Mouse (Mus musculus) embryo, embryonic 11.5 days (tissue): ENCODE results near the gene Tnfrsf22.
"Not testable (repeated sequence)": the region's sequence is repeated elsewhere in the genome, so short reads cannot be mapped to it uniquely, and the experiment has no call there.

ENCODE experiments used
- DNase-seq: peaks from one replicate; pipeline ENCODE4 v3.0.0-alpha.2; 2012; ENCODE audit warnings: low read depth, low spot score

Tnfrsf22 gene

DNA sequence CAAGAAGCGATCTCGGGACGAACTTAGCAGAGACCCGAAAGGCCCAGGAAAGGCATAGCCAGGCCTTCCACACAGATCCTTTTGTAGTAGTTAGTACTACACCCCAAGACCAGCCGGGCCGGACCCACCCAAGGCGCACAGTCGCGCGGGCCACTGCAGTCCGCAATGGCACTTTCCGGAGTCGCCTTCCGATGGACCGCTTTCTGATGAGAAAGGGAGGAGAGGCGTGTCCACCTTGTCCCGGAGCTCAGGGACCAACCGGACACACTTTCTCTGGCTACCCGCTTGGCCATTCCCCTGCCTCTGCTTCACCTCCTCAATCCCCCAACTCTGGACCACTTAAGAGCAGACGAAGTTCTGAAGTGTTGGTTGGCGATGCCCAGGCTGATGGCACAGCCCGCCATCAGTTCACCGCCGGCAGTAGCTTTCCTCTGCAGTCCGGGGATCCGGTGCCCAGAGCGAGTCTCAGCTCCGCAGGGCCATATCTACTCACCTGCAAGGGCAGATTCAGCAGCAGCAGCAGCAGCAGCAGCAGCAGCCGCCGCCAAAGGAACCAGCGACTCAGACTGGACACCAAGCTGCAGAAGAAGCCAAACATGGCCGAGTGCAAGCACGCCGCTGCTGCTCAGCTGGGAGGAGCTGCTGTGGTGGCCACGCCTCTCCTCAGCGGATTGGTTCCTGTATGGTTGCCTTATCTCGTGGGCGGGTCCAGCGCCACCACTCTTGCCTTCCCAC, at the start of gene Tnfrsf22:
Tnfrsf22 (minus strand) TSS at position 628 of the 735 bp plus-strand sequence.
- peak; percentile 54 for DNase-seq

- DNase-seq, result no peak
Measured at GRCm38 (mm10) chr7:143696140-143696539, 46.7 kb upstream of the Tnfrsf22 start.

DNA sequence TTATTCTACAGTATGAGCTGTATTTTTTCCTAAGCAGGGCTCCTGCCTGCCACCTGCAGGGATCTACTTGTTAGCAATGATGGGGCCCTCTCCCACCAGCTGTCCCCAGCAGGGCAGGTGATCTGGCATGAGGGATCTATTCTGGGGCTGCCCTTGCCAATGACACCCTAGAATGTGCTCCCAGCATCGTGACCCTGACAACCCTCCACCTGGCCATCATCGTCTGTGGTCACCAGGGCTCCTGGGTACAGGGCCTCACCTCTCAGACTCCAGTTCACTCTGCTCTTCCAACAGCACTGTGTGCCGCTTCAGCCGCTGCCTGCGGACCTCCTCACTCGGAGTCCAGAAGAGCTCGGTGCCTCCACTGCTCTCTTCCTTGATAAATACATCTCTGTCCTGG, 45.1 kb upstream of the Tnfrsf22 start:
- no peak for DNase-seq

- DNase-seq, result no peak
Measured at GRCm38 (mm10) chr7:143692746-143693510, 43.5 kb upstream of the Tnfrsf22 start.

DNA sequence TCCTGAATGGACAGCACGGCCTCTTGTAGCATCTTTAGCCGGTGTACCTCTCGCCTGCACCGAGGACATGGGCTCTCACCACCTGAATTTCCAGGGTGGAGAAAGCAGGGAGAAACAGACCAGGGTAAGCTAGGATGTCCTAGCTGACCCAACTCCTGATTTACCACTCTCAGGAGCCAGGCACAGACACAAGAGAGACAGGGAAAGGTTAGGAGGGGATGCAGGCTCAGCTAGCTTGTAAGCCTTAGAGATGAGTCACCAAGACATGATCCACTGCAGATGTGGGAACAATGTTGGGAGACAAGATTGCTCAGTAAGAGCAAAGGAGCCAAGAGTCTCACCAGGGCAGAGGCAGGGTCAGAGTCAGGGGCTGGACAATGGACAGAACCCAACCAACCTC, 42.4 kb upstream of the Tnfrsf22 start:
- DNase-seq, result no peak

GRCm38 (mm10) chr7:143691181-143691580, 41.7 kb upstream of the Tnfrsf22 start:
- no peak for DNase-seq

- DNase-seq, result no peak
Measured at GRCm38 (mm10) chr7:143689946-143690345, 40.5 kb upstream of the Tnfrsf22 start.

DNA sequence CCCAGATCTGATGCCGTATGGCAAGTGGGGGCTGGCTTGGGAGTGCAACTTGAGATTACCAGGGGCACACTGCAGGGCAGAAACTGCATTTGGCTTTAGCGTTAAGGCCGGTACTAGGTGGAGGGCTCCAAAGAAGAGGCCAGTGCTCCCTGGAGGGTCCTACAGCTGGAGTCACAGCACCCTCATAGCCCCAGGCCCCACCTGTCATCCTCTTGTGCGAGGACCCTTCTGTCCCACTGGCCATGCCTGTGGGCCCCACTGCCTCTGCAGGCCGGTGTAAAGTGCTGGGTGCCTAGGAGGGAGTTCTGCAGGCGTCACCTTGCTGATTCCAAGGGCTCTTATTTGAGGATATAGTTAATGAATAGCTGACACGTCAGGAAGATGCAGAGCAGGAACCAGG, 40.0 kb upstream of the Tnfrsf22 start:
- no peak for DNase-seq

- not testable (repeated sequence) for DNase-seq
Measured at GRCm38 (mm10) chr7:143686676-143687075, 37.2 kb upstream of the Tnfrsf22 start.

DNA sequence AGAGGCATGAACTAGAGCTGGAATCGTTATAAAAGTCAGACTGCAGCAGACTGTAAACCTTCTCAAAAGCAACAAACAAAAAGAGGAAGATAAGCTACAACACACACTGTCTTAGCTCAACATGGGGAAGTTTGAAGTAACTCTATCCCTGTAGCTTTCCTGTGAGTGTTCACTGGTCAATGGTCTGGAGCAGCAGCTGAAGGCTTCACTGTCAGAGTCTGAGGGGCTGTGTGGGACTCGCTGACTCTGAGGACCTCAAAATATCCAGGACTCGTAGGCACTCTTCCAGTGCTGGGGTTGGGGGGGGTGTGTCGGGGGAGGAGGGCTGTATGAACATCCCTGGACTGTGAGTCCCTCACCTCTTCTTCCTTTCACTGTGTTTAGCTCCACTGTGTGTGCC, 36.7 kb upstream of the Tnfrsf22 start:
- DNase-seq, result not testable (repeated sequence)

- peak; percentile 53 for DNase-seq
Measured at GRCm38 (mm10) chr7:143685359-143686067, 36.1 kb upstream of the Tnfrsf22 start, which contains the start of gene Tnfrsf23. Tnfrsf23 (minus strand) TSS chr7:143685872.

DNA sequence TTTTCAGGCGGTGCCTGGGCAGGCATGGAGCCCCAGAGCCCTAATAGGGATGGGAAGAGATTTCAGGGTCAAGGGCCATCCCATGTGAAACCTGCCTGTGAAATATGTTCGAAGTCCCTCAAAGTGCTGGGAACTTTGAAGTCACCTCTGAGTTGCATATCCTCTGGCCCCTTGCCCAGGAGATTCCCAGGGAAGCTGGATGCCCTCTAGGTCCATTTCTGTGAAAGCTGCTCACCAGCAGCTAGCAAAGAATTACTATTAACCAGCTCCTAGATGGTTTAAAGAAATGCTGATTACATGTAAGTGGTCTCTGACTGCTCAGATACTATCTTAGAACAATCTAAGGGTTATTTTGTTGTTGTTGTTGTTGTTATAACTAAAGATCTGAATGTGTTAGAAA, 35.1 kb upstream of the Tnfrsf22 start:
- not testable (repeated sequence) for DNase-seq

- DNase-seq, result no peak
Measured at GRCm38 (mm10) chr7:143681566-143681965, 32.1 kb upstream of the Tnfrsf22 start.

DNA sequence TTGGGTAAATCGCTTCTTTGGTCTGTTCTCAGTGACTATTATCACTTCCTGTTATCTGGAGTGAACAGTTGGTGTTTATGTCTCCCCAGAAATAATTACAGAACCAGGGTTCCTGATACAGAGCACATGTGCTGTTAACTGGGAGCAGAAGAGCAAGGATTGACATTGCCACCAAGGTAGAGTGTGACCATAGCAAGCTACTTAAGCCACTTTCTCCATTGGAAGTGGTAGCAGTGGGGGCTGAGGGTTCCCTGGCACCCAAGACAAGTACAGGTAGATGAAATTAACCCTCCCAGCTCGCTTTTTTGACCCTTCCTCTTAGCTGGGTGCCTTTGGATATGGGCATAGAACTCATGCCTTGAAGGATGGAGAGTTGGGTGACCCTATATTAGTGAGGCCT, 31.4 kb upstream of the Tnfrsf22 start:
- DNase-seq, result not testable (repeated sequence)

- DNase-seq, result not testable (repeated sequence)
Measured at GRCm38 (mm10) chr7:143679650-143680049, 30.2 kb upstream of the Tnfrsf22 start.

- DNase-seq, result no peak
Measured at GRCm38 (mm10) chr7:143666427-143667311, 17.2 kb upstream of the Tnfrsf22 start.

- DNase-seq, result no peak
Measured at GRCm38 (mm10) chr7:143663470-143663869, 14.0 kb upstream of the Tnfrsf22 start.

- DNase-seq, result no peak
Measured at GRCm38 (mm10) chr7:143660797-143661196, 11.3 kb upstream of the Tnfrsf22 start.

DNA sequence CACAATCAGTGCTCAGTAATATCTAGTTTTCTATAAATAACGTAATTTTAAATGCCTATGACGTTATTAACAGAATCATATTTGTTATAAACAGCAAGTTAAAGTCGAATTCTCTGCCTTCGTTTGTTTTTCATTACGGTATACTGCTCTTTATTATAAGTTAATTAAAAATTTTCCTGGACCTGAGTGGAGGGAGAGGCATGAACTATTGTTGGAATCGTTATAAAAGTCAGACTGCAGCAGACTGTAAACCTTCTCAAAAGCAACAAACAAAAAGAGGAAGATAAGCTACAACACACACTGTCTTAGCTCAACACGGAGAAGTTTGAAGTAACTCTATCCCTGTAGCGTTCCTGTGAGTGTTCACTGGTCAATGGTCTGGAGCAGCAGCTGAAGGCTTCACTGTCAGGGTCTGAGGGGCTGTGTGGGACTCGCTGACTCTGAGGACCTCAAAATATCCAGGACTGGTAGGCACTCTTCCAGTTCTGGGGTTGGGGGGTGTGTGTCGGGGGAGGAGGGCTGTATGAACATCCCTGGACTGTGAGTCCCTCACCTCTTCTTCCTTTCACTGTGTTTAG, 397 bp upstream of the Tnfrsf22 start:
- DNase-seq, result not testable (repeated sequence)

- DNase-seq, result not testable (repeated sequence)
Measured at GRCm38 (mm10) chr7:143643949-143644348, 5.5 kb downstream of the Tnfrsf22 start.

DNA sequence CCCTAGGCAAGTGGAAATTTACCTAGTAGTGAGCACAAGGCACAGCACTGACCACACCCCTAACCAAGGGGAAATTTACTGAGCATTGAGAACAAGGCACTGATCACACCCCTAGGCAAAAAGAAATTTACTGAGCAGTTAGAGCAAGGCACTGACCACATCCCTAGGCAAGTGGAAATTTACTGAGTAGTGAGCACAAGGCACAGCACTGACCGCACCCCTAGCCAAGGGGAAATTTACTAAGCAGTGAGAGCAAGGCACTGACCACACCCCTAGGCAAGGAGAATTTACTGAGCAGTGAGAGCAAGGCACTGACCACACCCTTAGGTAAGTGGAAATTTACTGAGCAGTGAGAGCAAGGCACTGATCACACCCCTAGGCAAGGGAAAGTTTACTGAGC, 12.8 kb downstream of the Tnfrsf22 start:
- DNase-seq, result no peak
